Mouse (Mus musculus) MEL (cell line): ENCODE results near the gene Rnf123. TPM values are rescaled to one million over a fixed set of nuclear protein-coding genes. Genes with fewer than 3 reads are reported as not detected.

Experiments
- DNase-seq: peaks from one replicate; pipeline ENCODE4 v3.0.0; 2011; ENCODE audit warnings: low read depth, low spot score
- H3K27ac ChIP-seq: 2 replicates; pipeline ENCODE4 v1.5.1; 2012; ENCODE audit warnings: low read depth, mild to moderate bottlenecking, control low read depth, low read length, moderate library complexity; ENCODE audit not compliant: control insufficient read depth
- H3K27me3 ChIP-seq, 2 experiments: fragments of 150-350 bp in 1 of 2; sonication (generic) in 1 of 2; 2 replicates each; pipeline ENCODE4 v1.6.1; 2012; ENCODE audit warnings: low read length in 2 of 2, mild to moderate bottlenecking in 2 of 2, improper control_type of control experiment in 1 of 2, moderate library complexity in 1 of 2; ENCODE audit not compliant: insufficient read depth in 2 of 2, control insufficient read depth in 1 of 2
- H3K36me3 ChIP-seq, 2 experiments: 2 replicates each; pipeline ENCODE4 v1.6.1; 2012 to 2014; ENCODE audit warnings: low read length in 2 of 2, improper control_type of control experiment in 1 of 2, inconsistent platforms in 1 of 2, mild to moderate bottlenecking in 1 of 2; ENCODE audit not compliant: insufficient read depth in 2 of 2, control insufficient read depth in 1 of 2
- H3K4me1 ChIP-seq, 2 experiments: fragments of 150-350 bp in 1 of 2; sonication (generic) in 1 of 2; 2 replicates each; pipeline ENCODE4 v1.6.1; 2012; ENCODE audit warnings: low read length in 2 of 2, improper control_type of control experiment in 1 of 2, mild to moderate bottlenecking in 1 of 2; ENCODE audit not compliant: insufficient read depth in 2 of 2, control insufficient read depth in 1 of 2
- H3K4me3 ChIP-seq, 2 experiments: fragments of 150-350 bp in 1 of 2; sonication (generic) in 1 of 2; 2 replicates each; pipeline ENCODE4 v1.5.1; 2012; ENCODE audit warnings: low read depth in 2 of 2, low read length in 2 of 2, mild to moderate bottlenecking in 2 of 2, moderate library complexity in 2 of 2, control low read depth in 1 of 2, improper control_type of control experiment in 1 of 2; ENCODE audit not compliant: control insufficient read depth in 1 of 2, insufficient read depth in 1 of 2
- H3K79me2 ChIP-seq: 2 replicates; pipeline ENCODE4 v1.6.1; 2012; ENCODE audit warnings: mild to moderate bottlenecking, low read length, moderate library complexity; ENCODE audit not compliant: control insufficient read depth, poor library complexity, insufficient read depth
- H3K9ac ChIP-seq: 2 replicates; pipeline ENCODE4 v1.6.1; 2012; ENCODE audit warnings: low read depth, mild to moderate bottlenecking, control low read depth, low read length, moderate library complexity; ENCODE audit not compliant: control insufficient read depth, poor library complexity, severe bottlenecking
- H3K9me3 ChIP-seq: fragments of 150-350 bp; sonication (generic); replicated peaks from 2 replicates; pipeline ENCODE4 v1.6.1; 2012; ENCODE audit warnings: mild to moderate bottlenecking, low read length, improper control_type of control experiment, moderate library complexity; ENCODE audit not compliant: insufficient read depth
- CHD1 ChIP-seq: IDR thresholded peaks from 2 replicates; pipeline ENCODE4 v1.6.1; 2012; ENCODE audit warnings: low read depth, mild to moderate bottlenecking, inconsistent platforms, low read length, improper control_type of control experiment
- CTCF ChIP-seq, 3 experiments: IDR thresholded peaks in 2 of 3; conservative IDR thresholded peaks in 1 of 3; 2 replicates each; pipeline ENCODE4 v1.5.1; 2011 to 2012; ENCODE audit warnings: low read length in 3 of 3, low read depth in 2 of 3, mild to moderate bottlenecking in 2 of 3, improper control_type of control experiment in 1 of 3, inconsistent platforms in 1 of 3, mixed read lengths in 1 of 3, moderate library complexity in 1 of 3; ENCODE audit not compliant: control insufficient read depth in 1 of 3, insufficient read depth in 1 of 3, poor library complexity in 1 of 3, severe bottlenecking in 1 of 3
- HCFC1 ChIP-seq: IDR thresholded peaks from 2 replicates; pipeline ENCODE4 v1.6.1; 2012; ENCODE audit warnings: low read depth, mild to moderate bottlenecking, inconsistent platforms, low read length, improper control_type of control experiment, moderate library complexity
- JUND ChIP-seq: IDR thresholded peaks from 2 replicates; pipeline ENCODE4 v1.6.1; 2011; ENCODE audit warnings: low read depth, mild to moderate bottlenecking, improper control_type of control experiment, low read length
- KAT2A ChIP-seq: conservative IDR thresholded peaks from 2 replicates; pipeline ENCODE4 v1.6.1; 2012; ENCODE audit warnings: low read depth, low read length, improper control_type of control experiment, inconsistent platforms
- MAX ChIP-seq: IDR thresholded peaks from 2 replicates; pipeline ENCODE4 v1.6.1; 2011; ENCODE audit warnings: low read length, improper control_type of control experiment
- MAZ ChIP-seq: IDR thresholded peaks from 2 replicates; pipeline ENCODE4 v1.6.1; 2012; ENCODE audit warnings: low read depth, mild to moderate bottlenecking, inconsistent platforms, low read length, improper control_type of control experiment
- MEF2A ChIP-seq: IDR thresholded peaks from 2 replicates; pipeline ENCODE4 v1.6.1; 2014; ENCODE audit warnings: low read depth, mild to moderate bottlenecking, inconsistent platforms, low read length, improper control_type of control experiment; ENCODE audit not compliant: poor library complexity, insufficient replicate concordance, severe bottlenecking; ENCODE audit errors: extremely low read depth
- MXI1 ChIP-seq: IDR thresholded peaks from 2 replicates; pipeline ENCODE4 v1.6.1; 2011; ENCODE audit warnings: mild to moderate bottlenecking, low read depth, low read length, improper control_type of control experiment
- NELFE ChIP-seq: IDR thresholded peaks from 2 replicates; pipeline ENCODE4 v1.6.1; 2011; ENCODE audit warnings: low read depth, low read length, improper control_type of control experiment
- RCOR1 ChIP-seq: IDR thresholded peaks from 2 replicates; pipeline ENCODE4 v1.6.1; 2012; ENCODE audit warnings: low read depth, mild to moderate bottlenecking, inconsistent platforms, low read length, improper control_type of control experiment
- SIN3A ChIP-seq: IDR thresholded peaks from 2 replicates; pipeline ENCODE4 v1.6.1; 2012; ENCODE audit warnings: low read length, improper control_type of control experiment, inconsistent platforms
- SMC3 ChIP-seq: IDR thresholded peaks from 2 replicates; pipeline ENCODE4 v1.6.1; 2011; ENCODE audit warnings: low read depth, low read length, improper control_type of control experiment
- TAL1 ChIP-seq: IDR thresholded peaks from 2 replicates; pipeline ENCODE4 v1.6.1; 2012; ENCODE audit warnings: mild to moderate bottlenecking, inconsistent platforms, low read length, moderate library complexity, mixed read lengths
- TCF12 ChIP-seq: IDR thresholded peaks from 2 replicates; pipeline ENCODE4 v1.6.1; 2014; ENCODE audit warnings: low read depth, mild to moderate bottlenecking, inconsistent platforms, low read length, improper control_type of control experiment, moderate library complexity
- USF2 ChIP-seq, 2 experiments: IDR thresholded peaks; 2 replicates each; pipeline ENCODE4 v1.6.1; 2011 to 2012; ENCODE audit warnings: improper control_type of control experiment in 2 of 2, low read length in 2 of 2, borderline replicate concordance in 1 of 2, inconsistent platforms in 1 of 2, low read depth in 1 of 2, mild to moderate bottlenecking in 1 of 2; ENCODE audit not compliant: insufficient read depth in 1 of 2
- ZC3H11A ChIP-seq: IDR thresholded peaks from 2 replicates; pipeline ENCODE4 v1.6.1; 2012; ENCODE audit warnings: low read depth, mild to moderate bottlenecking, inconsistent platforms, low read length, improper control_type of control experiment
- ZMIZ1 ChIP-seq: IDR thresholded peaks from 2 replicates; pipeline ENCODE4 v1.6.1; 2012; ENCODE audit warnings: low read depth, mild to moderate bottlenecking, inconsistent platforms, low read length, improper control_type of control experiment, moderate library complexity
- polyA plus RNA-seq, 2 experiments: library from polyadenylated mRNA; stranded (reverse) in 1 of 2; unstranded in 1 of 2; fragments of >175 nt in 1 of 2; fragments of >200 nt in 1 of 2; gene quantifications; 2 replicates each; pipeline versions ENCODE4 v1.2.1 to v1.2.4; 2012; ENCODE audit warnings: low replicate concordance in 2 of 2, low read depth in 1 of 2; ENCODE audit not compliant: insufficient read length in 2 of 2, insufficient read depth in 1 of 2, missing spikeins in 1 of 2
- total RNA-seq: library from RNA; depleted of rRNA; stranded (reverse); fragments of 300-350 nt; gene quantifications from 2 replicates; pipeline ENCODE4 v1.2.3, GENCODE M21; 2012

The Rnf123 gene
- total and polyA plus RNA-seq, 3 experiments, result 28.5 to 74.8 TPM; not detected in 1

- peaks cover 47% of the 10 kb centered on the region for H3K79me2 ChIP-seq
- no peak for DNase-seq
- H3K27me3 ChIP-seq, result no peaks in the 10 kb centered on the region
- H3K9ac ChIP-seq, result peak overlapping the region; percentile 91
- H3K36me3 ChIP-seq, result peaks cover 0 to 18% of the 10 kb centered on the region in 2 experiments; a peak in 3 of 4 replicates
- TF ChIP-seq ZC3H11A (no peak), TCF12 (0 out of 2 replicates have a peak, but pooled peaks have one; percentile 7), ZMIZ1 (no peak), JUND (no peak), CTCF (IDR thresholded peaks at IDR 0.05 in 2 of 3, conservative IDR thresholded peaks at IDR 0.05 in 1 of 3; ENCODE audit: control insufficient read depth in 1 of 3, insufficient read depth in 1 of 3, low read depth in 2 of 3, low read length in 3 of 3, poor library complexity in 1 of 3, severe bottlenecking in 1 of 3) (no peak), NELFE (0 out of 2 replicates have a peak, but pooled peaks have one; percentile 17), MEF2A (no peak; the same call in 1 of the 2 replicates), TAL1 (no peak), RCOR1 (no peak)
- peaks cover 8 to 13% of the 10 kb centered on the region in 2 experiments for H3K4me1 ChIP-seq
- peak overlapping the region; percentile 65 for H3K27ac ChIP-seq
- no peaks in the 10 kb centered on the region for H3K9me3 ChIP-seq
- peak overlapping the region; percentile 86 to 93 for H3K4me3 ChIP-seq
Measured at GRCm38 (mm10) chr9:108003531-108003890, 79.6 kb downstream of the Rnf123 start.

- Histone ChIP-seq H3K4me3 (peak overlapping the region; percentile 86 to 93), H3K27ac (peak overlapping the region; percentile 65)
- TF ChIP-seq MXI1 (peak; percentile 58), SMC3 (0 out of 2 replicates have a peak, but pooled peaks have one; percentile 12), MAX (peak; percentile 15; the same call in 1 of the 2 replicates), SIN3A (peak; percentile 32; the same call in 1 of the 2 replicates), ZMIZ1 (0 out of 2 replicates have a peak, but pooled peaks have one; percentile 39), USF2 (IDR thresholded peaks at IDR 0.05; ENCODE audit: borderline replicate concordance in 1 of 2, insufficient read depth in 1 of 2, low read depth in 1 of 2, low read length in 2 of 2) (no peak), MAZ (0 out of 2 replicates have a peak, but pooled peaks have one; percentile 16), CHD1 (0 out of 2 replicates have a peak, but pooled peaks have one; percentile 85), KAT2A (no peak), HCFC1 (peak; percentile 50)
- TF ChIP-seq, all 39 proteins: peak for 8
- no peaks in the 10 kb centered on the region for H3K27me3 ChIP-seq
- peaks cover 6 to 13% of the 10 kb centered on the region in 2 experiments for H3K4me1 ChIP-seq
- H3K9me3 ChIP-seq, result no peaks in the 10 kb centered on the region
- peak; percentile 68 for DNase-seq
- H3K36me3 ChIP-seq, result peaks cover 0 to 17% of the 10 kb centered on the region in 2 experiments; a peak in 3 of 4 replicates
- peak overlapping the region; percentile 91 for H3K9ac ChIP-seq
- H3K79me2 ChIP-seq, result peaks cover 43% of the 10 kb centered on the region
Measured at GRCm38 (mm10) chr9:108002778-108003530, 80.2 kb downstream of the Rnf123 start.
